Mouse (Mus musculus): Measurements from ENCODE around the gene Ssr2. TPM values are rescaled to one million over a fixed set of nuclear protein-coding genes. Genes with fewer than 3 reads are reported as not detected.

Gene Ssr2
- total RNA-seq, 1 experiment from 2014 or later = 110 TPM

DNA sequence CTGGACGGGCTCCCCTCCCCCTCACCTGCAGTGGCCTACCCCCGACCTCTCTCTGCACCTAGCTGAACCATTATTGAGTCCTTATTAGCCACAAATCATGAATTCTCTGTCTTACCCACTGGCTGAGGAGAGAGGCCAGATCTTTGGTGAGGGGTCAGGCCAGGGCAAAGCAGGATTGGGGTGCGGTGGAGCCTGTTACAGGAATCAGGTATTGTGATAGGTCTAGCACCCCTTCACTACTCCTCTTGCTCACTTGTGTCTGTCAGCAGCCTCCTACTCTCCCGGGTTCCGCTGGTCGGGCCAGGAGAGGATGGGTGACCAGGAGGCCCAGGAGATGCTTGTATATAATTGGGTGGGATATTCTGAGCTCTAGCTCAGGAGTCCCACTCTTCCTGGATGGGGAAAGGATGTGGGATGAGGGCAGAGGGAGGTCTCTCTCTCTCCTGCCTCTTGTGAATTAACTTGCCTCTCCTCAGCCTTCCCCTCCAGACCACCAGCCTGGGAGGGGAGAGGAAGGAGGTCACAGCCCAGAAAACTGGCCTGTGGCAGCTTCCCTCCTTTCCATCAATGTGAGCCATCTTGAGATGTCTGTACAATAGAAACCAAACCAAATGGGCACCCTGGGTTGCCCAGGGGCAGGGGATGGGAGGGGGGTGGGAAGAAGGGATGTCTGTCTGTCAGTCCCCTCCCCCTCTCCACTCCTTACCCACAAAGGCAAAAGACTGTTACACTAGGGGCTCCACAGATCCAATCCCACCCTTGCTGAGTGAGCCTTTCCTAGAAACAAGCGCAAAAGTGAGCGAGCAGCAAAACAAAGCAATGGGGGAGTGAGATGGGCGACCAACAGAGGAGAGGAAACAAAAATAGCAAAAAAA lies 37.2 kb upstream of the Ssr2 start:
- no peak for ATAC-seq (replicated peaks in 1 of 2; ENCODE audit: insufficient read depth in 1 of 2, low FRiP score in 2 of 2, low TSS enrichment in 1 of 2, low read depth in 1 of 2, poor library complexity in 2 of 2, severe bottlenecking in 2 of 2)

DNA sequence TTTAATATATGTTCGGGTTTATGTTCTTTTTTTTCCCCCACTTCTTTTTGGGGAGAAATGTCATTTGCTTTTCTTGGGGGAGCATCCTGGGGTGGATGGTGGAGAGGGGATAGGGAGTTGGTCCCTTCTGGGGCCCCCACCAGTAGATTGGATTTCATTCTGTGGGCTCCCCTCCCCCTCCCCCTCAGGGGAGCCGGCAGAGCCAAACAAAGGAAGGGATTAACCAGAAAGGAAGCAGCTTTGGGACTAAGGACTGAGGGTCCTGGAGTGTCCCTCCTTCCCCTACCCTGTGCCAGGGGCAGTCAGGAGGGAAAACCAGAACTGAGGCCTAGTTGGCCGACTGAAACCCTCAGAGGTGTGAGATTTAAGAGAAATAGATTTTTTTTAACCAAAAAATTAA lies 36.3 kb upstream of the Ssr2 start:
- ATAC-seq (replicated peaks in 1 of 2; ENCODE audit: insufficient read depth in 1 of 2, low FRiP score in 2 of 2, low TSS enrichment in 1 of 2, low read depth in 1 of 2, poor library complexity in 2 of 2, severe bottlenecking in 2 of 2) = no peak

DNA sequence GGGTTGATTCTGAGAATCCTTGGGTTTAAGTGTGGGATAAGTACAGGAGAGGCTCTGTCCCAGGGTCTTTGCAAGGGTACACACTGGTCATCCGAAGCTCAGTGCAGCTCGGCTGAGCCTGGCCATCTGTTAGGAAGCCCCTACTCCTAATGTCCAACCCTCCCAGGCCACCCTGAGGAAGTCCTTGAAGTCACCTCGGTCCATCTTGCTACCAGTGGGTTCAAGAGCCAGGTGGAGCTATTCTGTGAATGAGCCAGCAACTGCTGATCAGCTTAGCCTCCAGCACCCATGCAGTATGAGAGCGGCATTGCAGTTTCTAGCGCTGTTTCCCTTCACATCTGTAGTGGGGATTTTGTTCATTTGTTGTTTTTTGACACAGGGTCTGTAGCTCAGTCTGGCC lies 35.6 kb upstream of the Ssr2 start:
- no peak for ATAC-seq (replicated peaks in 1 of 2; ENCODE audit: insufficient read depth in 1 of 2, low FRiP score in 2 of 2, low TSS enrichment in 1 of 2, low read depth in 1 of 2, poor library complexity in 2 of 2, severe bottlenecking in 2 of 2)

DNA sequence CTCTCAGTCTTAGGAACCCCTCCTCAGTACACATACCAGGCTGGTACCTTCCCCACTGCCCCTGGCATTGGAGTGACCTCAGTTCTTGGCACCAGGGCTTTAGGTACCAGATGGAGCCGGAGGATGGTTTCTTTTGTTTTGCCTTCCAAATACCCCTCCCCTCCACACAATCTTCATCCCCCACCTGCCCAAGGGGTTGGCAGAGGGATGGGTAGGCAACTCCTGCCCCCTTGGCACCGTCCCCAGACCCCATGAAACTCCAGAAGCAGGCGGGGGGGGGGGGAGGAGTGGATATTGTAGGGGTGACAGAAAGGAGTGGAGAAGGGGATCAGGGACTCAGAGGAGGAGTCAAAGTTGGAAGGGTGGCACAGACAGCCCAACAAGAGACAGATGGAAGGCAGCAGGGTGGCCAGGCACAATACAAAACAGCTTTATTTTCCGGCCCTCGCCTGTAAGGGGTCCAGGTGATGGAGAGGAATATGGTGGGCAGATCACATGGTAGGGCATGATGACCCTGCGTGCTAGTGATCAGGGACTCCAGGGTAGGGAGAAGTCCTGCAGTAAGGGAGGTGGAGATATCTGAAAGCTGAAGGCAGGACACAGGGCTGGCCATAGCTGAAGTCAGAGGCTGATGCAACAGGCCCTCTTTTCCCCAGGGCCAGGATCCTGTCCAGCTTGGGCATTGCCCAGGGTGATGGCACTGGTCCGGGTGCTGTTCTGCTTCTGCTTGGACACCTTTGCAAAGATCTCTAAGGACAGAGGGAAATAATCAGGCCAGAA lies 33.9 kb upstream of the Ssr2 start:
- no peak for ATAC-seq (replicated peaks in 1 of 2; ENCODE audit: insufficient read depth in 1 of 2, low FRiP score in 2 of 2, low TSS enrichment in 1 of 2, low read depth in 1 of 2, poor library complexity in 2 of 2, severe bottlenecking in 2 of 2)

DNA sequence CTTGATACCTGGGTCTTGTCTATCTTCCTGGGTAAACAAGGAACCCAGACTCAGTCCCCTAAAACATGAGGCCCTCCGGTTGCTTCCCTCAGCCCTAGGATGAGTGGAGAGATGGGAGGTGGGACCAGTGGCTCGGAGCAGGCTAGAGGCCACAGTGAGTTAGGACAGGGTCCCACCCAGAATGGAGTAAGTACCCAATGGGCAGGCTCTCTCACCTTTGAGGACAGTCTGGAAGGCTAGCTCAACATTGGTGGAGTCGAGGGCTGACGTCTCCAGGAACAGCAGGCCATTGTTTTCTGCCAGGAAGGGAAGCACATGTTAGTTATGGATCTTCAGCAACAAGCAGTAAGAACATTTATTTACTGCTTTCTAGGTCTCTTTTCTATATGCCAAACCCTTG lies 33.2 kb upstream of the Ssr2 start:
- no peak for ATAC-seq (replicated peaks in 1 of 2; ENCODE audit: insufficient read depth in 1 of 2, low FRiP score in 2 of 2, low TSS enrichment in 1 of 2, low read depth in 1 of 2, poor library complexity in 2 of 2, severe bottlenecking in 2 of 2)

DNA sequence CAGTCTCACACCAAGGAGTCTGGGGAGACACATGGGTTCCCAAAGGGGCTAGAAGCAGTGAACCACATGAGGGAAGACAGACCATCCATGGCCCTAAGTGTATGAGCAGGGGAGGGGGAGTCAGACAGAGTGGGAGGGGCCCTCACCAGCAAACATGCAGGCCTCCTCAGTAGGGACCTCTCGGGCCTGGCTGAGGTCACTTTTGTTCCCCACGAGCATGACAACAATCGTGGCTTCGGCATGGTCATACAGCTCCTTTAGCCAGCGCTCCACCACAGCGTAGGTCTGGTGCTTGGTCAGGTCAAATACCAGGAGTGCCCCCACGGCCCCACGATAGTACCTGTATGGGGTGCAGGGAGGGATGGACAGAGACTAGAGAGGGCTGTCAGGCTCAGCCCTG lies 32.5 kb upstream of the Ssr2 start:
- no peak for ATAC-seq (replicated peaks in 1 of 2; ENCODE audit: insufficient read depth in 1 of 2, low FRiP score in 2 of 2, low TSS enrichment in 1 of 2, low read depth in 1 of 2, poor library complexity in 2 of 2, severe bottlenecking in 2 of 2)

DNA sequence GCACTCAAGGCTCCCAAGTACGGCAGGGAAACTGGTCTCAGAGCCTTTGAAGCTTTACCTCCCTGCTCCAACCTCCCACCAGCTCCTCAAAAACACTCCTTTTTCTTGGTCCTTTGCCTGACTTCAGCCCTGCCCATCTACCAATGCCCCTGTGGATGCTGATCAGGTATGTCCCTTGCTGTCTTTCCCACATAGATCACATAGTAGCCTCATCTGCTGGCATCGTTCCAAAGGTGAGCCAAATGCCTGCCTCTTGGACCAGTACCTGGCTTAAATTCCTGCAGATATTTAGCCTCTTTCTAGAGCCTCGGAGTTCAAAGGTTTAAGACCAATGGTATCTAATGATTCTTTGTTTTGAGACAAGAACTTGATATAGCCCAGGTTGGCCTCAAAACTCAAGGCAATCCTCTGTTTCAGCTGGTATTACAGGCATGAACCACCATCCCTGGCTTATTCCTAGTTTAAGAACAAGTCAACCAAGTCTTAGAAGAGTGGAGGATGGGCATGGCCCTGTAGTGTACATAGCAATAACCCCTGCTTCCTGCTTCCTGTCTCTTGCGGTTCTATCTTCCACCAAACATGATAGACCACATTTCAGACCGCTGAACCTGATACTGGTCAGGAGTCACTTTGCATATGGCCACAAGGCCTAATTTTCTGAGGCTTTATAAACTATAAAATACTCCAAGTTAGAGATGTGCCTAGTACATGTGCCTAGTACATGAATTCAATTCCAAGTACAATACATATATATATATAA lies 31.8 kb upstream of the Ssr2 start:
- no peak; a peak in 1 of 4 replicates for ATAC-seq (replicated peaks in 1 of 2; ENCODE audit: insufficient read depth in 1 of 2, low FRiP score in 2 of 2, low TSS enrichment in 1 of 2, low read depth in 1 of 2, poor library complexity in 2 of 2, severe bottlenecking in 2 of 2)

DNA sequence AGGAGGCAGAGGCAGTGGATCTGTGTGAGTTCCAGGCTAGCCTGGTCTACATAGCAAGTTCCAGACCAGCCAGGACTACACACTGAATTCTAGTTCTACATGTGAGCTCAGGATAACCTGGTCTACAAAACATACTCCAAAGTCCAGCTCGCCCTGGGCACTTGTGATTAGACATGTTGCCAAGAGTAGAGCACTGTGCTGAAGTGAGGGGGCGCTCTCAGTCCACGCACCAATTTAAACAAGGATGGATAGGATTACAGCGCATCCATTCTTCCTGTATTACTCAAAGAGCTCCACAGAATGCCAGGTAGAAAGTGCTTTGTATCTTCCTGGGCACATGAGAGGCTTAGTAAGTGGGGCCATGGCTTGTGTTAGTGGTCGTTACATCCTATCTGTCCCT lies 31.2 kb upstream of the Ssr2 start:
- no peak for ATAC-seq (replicated peaks in 1 of 2; ENCODE audit: insufficient read depth in 1 of 2, low FRiP score in 2 of 2, low TSS enrichment in 1 of 2, low read depth in 1 of 2, poor library complexity in 2 of 2, severe bottlenecking in 2 of 2)

DNA sequence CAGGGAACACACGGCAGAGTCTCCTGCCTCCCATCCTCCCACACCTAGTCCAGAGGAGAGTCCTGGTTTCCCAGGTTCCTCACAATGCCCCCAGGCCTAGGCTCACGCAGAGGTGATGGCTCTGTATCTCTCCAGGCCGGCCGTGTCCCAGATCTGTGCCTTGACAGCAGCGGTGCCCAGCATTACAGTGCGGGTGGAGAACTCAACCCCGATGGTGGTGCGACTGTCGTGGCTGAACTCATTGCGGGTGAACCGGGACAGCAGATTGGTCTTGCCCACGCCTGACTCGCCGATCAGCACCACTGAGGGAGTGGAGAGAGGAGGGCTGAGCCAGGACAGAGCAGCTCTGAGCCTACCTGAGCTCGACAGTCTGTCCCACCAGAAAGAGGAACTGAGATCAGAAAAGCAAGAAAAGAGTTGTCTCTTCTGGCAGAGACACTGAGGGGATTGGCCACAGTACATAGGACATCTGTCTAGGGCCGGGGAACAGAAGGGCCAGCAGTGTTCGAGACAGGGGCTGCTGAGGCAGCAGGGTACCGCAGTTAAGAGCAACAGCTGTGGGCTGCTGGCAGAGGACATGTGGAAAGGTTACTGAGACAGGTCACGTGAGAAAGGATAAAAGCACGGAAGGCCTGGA lies 30.6 kb upstream of the Ssr2 start:
- peak; percentile 33 to 40; a peak in 3 of 4 replicates for ATAC-seq (replicated peaks in 1 of 2; ENCODE audit: insufficient read depth in 1 of 2, low FRiP score in 2 of 2, low TSS enrichment in 1 of 2, low read depth in 1 of 2, poor library complexity in 2 of 2, severe bottlenecking in 2 of 2)

DNA sequence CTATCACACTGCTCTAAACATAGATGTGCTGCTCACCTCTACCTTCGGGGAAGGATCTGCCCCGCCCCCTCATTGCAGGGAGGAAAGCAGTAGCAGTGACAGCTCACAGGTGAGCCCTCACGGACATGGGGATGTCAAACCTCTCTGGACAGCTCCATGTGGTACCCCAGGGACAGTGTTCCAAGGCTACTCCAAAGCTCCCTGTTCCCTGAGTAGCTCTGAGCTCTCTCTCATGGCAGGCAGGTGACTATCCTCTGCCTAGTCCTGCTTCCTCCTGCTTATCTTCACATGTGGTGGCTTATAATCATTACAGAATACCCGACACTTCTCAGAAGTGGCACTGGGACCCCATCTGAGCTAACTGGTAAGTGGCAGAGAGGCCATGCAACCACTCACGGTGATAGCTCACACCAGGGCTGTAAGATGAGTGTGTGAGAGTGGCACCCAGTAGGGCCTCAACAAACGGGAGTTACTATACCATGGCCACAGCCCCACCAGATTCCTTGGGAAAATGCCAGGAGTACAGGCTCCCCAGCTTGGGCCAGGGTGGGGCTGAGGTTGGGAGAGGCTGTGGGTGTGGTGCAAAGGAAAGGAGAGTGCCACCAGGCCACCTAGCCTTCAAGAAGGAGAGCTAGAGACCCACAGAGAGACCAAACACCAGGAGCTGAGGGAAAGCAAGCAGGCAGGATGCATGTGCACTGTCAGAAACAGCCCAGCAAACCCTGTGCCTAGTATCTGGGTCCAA lies 28.8 kb upstream of the Ssr2 start:
- ATAC-seq (replicated peaks in 1 of 2; ENCODE audit: insufficient read depth in 1 of 2, low FRiP score in 2 of 2, low TSS enrichment in 1 of 2, low read depth in 1 of 2, poor library complexity in 2 of 2, severe bottlenecking in 2 of 2) = no peak

DNA sequence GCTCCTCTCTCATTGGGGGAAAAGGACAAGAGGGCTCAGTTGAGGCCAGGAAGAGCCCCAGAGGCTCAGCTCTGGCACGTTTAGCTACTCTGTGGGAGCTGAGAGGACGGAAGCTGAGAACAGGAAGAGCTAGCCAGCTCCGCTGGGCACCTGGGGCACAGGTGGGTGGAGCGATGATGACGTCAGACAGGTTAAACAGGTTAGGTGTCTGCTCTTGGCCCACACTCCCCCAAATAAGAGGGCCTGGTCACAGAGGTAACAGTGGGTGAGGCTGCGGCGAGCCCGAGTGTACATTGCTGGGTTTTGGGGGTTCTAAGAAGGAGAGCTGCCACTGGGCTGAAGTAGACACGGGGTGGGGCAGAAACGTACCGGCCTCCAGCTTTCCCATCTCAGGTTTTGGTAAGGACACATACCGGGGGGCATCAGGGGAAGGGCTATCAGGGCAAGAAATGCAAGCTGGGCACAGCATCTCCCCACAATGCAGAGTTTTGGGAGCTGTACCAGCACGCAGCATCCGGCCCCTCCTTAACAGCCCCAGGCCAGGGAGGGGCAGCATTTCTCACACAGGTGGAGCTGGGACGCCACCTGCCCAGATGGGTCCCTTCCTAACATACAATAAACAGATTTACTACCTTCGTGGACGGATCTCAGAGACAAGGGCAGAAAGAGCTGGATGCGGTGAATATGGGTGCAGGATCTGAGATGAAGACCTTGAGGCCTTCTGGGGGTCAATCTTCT lies 27.3 kb upstream of the Ssr2 start, which contains the start of gene Rab25:
TSS of gene Rab25 (minus strand) at position 121 of the 738 bp plus-strand sequence.
- no peak for ATAC-seq (replicated peaks in 1 of 2; ENCODE audit: insufficient read depth in 1 of 2, low FRiP score in 2 of 2, low TSS enrichment in 1 of 2, low read depth in 1 of 2, poor library complexity in 2 of 2, severe bottlenecking in 2 of 2)

DNA sequence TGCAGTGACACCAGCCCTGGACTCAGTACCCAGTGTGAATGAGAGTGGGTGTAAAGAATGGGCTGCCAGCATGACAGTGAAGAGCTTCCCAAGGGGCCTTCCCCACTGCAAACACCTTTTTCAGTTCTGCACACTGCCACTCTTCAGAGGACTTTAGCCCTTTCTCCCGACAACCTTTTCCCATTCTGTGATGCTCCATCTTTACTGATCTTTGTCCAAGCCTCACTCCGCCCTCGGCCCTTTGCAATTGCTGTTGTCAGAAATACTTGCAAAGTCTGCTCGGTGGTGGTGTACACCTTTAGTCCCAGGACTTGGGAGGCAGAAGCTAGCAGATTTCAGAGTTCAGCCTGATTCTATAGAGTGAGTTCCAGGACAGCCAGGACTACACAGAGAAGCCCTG lies 24.1 kb upstream of the Ssr2 start:
- no peak for ATAC-seq (replicated peaks in 1 of 2; ENCODE audit: insufficient read depth in 1 of 2, low FRiP score in 2 of 2, low TSS enrichment in 1 of 2, low read depth in 1 of 2, poor library complexity in 2 of 2, severe bottlenecking in 2 of 2)

DNA sequence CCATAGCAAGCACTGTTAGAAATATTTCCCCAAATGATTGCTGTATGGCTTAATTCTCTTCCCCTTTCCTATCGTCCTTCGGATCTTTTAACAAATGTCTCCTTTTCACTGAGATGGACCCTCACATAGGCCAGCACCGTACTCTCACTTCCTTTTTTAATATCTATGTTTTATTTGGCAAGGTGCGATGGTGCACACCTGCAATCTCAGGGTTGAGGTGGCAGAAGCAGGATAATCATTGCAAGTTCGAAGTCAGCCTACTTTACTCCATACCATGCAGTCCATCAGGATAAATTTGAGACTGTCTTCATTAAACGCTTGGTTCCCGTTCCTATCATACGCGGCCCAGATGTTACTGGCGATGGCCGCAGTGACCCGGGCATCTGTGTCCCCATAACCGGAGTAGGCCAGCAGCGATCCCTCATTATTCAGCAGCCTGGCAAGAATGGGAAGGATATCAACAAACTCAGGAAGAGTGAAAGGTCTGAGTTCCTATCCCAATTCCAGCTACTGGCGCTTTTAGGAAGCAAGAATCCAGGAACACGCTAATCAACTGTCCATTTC lies 23.5 kb upstream of the Ssr2 start:
- 0 out of 4 replicates have a peak, but pooled peaks of 1 of the 2 experiments have one; percentile 2 for ATAC-seq (replicated peaks in 1 of 2; ENCODE audit: insufficient read depth in 1 of 2, low FRiP score in 2 of 2, low TSS enrichment in 1 of 2, low read depth in 1 of 2, poor library complexity in 2 of 2, severe bottlenecking in 2 of 2)

DNA sequence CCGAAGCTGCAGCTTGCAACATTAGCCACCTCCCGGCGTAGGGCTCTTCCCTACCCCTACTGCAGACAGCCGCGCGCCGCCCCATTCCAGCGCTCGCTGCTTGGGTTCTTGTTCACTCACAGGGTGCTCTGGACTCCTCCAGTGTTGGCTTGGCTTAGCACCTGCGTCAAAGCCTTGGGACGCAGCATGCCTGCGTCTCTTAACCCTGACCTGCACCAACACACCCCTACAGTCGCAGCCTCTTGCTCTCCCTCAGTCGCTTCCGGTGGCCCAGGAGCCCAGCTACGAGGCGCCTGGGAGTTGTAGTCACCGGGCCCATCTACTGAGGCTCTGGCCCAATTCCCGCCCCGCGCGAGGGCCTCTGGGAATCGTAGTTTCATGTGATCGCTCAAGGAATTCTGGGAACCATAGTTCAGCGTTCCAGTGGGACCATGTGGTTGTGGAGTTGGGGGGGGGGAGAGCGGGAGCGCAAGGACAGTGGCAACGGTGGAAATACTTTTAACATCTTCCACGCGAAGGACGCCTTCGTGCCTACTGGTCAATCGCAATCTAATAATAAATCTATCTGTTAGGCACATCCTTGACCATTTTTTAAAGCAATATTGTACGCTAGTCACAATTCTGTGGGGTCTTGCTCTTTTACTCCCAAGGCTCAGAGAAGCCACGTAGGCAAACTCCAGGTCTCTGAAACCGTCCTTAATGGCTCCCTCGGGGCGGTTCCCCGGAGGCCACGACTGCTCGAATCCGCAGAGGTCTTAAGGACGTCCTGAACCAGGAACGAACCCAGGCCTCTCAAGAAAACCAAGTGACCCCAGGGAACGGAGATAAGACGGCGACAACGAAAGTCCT lies 22.8 kb upstream of the Ssr2 start, which contains the start of gene Lamtor2:
TSS of gene Lamtor2 (minus strand) at position 399 of the 849 bp plus-strand sequence.
- peak; percentile 92 to 93 for ATAC-seq (replicated peaks in 1 of 2; ENCODE audit: insufficient read depth in 1 of 2, low FRiP score in 2 of 2, low TSS enrichment in 1 of 2, low read depth in 1 of 2, poor library complexity in 2 of 2, severe bottlenecking in 2 of 2)

DNA sequence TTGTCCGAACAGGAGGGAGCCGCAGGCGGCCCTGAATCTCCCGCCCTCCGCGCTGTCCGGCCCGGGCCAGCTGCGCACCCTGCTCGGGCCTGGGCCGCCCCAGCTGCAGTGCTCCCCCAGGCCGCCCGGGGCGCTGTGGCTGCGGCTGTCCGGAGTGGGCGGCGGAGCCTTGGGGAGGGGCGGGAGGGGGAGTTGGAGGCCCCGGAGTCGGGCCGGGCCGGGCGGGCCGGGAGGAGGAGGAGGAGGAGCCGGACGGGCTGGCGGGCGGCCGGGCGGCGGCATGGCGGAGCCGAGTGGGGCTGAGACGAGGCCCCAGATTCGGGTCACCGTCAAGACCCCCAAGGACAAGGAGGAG lies 22.2 kb upstream of the Ssr2 start, which contains the start of gene Ubqln4:
TSS of gene Ubqln4 (plus strand) at position 234 of the 355 bp plus-strand sequence.
- peak; percentile 46 to 59 for ATAC-seq (replicated peaks in 1 of 2; ENCODE audit: insufficient read depth in 1 of 2, low FRiP score in 2 of 2, low TSS enrichment in 1 of 2, low read depth in 1 of 2, poor library complexity in 2 of 2, severe bottlenecking in 2 of 2)
